Mouse (Mus musculus) erythroblast, embryonic 14.5 days (primary cell): ENCODE data around the gene Alms1.

Source experiments
- GATA1 ChIP-seq: IDR thresholded peaks from 2 replicates; pipeline ENCODE4 v1.6.1; 2012; ENCODE audit warnings: low read length, inconsistent platforms, mixed read lengths
- TAL1 ChIP-seq: IDR thresholded peaks from 3 replicates; pipeline ENCODE4 v1.6.1; 2012; ENCODE audit warnings: low read length, inconsistent platforms, mixed read lengths

- TF ChIP-seq GATA1 = no peak
- no peak for TF ChIP-seq TAL1
Measured at GRCm38 (mm10) chr6:85543351-85544175, 43.8 kb upstream of the Alms1 start.
